Mouse (Mus musculus): ENCODE data around the gene Sept6.

GRCm38 (mm10) chrX:36987851-36988250 is 3.7 kb downstream of the Sept6 start:
- TF ChIP-seq CTCF (IDR thresholded peaks at IDR 0.05; ENCODE audit: control insufficient read depth, insufficient read depth, low read length): no peak
- no peak for TF ChIP-seq POLR2A (IDR thresholded peaks at IDR 0.05; ENCODE audit: borderline replicate concordance, control insufficient read depth, low read depth, low read length)

All from bone marrow, adult 2 months (tissue).